10 mouse cellular contexts compared by ENCODE assay signal in genomic region chr12:111692899-111693298, GRCm38 (mm10). TPM values are rescaled to one million over a fixed set of nuclear protein-coding genes. Genes with fewer than 3 reads are reported as not detected.
DNase-seq lines count a peak whose midpoint lies in the region; ATAC-seq and TF ChIP-seq lines count a peak whose summit lies in the region.
"Had no signal": no experiment of that assay in that cellular context is flagged by ENCODE, and none has a peak within 500 bp of the region (broad histone marks: within the 10 kb centered on the region; RNA-seq: fewer than 3 reads in every experiment).

No protein-coding gene starts in this region.

- no peak for TF ChIP-seq EP300 in ES-Bruce4 (IDR thresholded peaks at IDR 0.05; ENCODE audit: insufficient read depth, low read depth, low read length)
- no peak for TF ChIP-seq EP300 in lung, postnatal 0 days (IDR thresholded peaks at IDR 0.05)

- H3K9me3 ChIP-seq in ES-Bruce4 (replicated peaks; ENCODE audit: control insufficient read depth, insufficient read depth, low read length, poor library complexity, severe bottlenecking) = no peaks in the 10 kb centered on the region
- H3K9me3 ChIP-seq in forebrain, postnatal 0 days (ENCODE audit: low read length) = no peaks in the 10 kb centered on the region
- no peaks in the 10 kb centered on the region for H3K9me3 ChIP-seq in midbrain, embryonic 12.5 days
- no peaks in the 10 kb centered on the region for H3K9me3 ChIP-seq in liver, embryonic 11.5 days (ENCODE audit: control insufficient read depth, low read length)
- no peaks in the 10 kb centered on the region for H3K9me3 ChIP-seq in lung, postnatal 0 days (ENCODE audit: low read length)
- H3K9me3 ChIP-seq: limb, embryonic 12.5 days had no signal

- H3K27me3 ChIP-seq in ES-Bruce4 (ENCODE audit: control insufficient read depth, insufficient read depth, low read length, poor library complexity, severe bottlenecking) = no peaks in the 10 kb centered on the region
- no peaks in the 10 kb centered on the region for H3K27me3 ChIP-seq in forebrain, postnatal 0 days (ENCODE audit: insufficient read depth, low read length)
- no peaks in the 10 kb centered on the region for H3K27me3 ChIP-seq in midbrain, embryonic 12.5 days
- H3K27me3 ChIP-seq in liver, embryonic 11.5 days (replicated peaks; ENCODE audit: control insufficient read depth, insufficient read depth, low read length) = no peaks in the 10 kb centered on the region
- H3K27me3 ChIP-seq in lung, postnatal 0 days (replicated peaks; ENCODE audit: insufficient read depth, low read length) = no peaks in the 10 kb centered on the region
- H3K27me3 ChIP-seq: limb, embryonic 12.5 days had no signal

- no peaks in the 10 kb centered on the region for H3K36me3 ChIP-seq in ES-Bruce4 (ENCODE audit: control insufficient read depth, insufficient read depth, low read length, poor library complexity, severe bottlenecking)
- no peaks in the 10 kb centered on the region for H3K36me3 ChIP-seq in forebrain, postnatal 0 days (ENCODE audit: insufficient read depth)
- H3K36me3 ChIP-seq in midbrain, embryonic 12.5 days = no peaks in the 10 kb centered on the region
- no peaks in the 10 kb centered on the region for H3K36me3 ChIP-seq in liver, embryonic 11.5 days (ENCODE audit: control insufficient read depth, insufficient read depth, low read length)
- H3K36me3 ChIP-seq in lung, postnatal 0 days (ENCODE audit: insufficient read depth, low read length) = no peaks in the 10 kb centered on the region
- H3K36me3 ChIP-seq: limb, embryonic 12.5 days had no signal

- peak; percentile 27 to 36 for DNase-seq in cerebellum, postnatal 10 days
- no peak for DNase-seq in cerebellum, adult 11 months
- DNase-seq in forebrain, postnatal 0 days = no peak
- no peak for DNase-seq in liver, embryonic 11.5 days (ENCODE audit: low spot score)
- DNase-seq in layer of hippocampus, postnatal 14 days (ENCODE audit: low spot score in 2 of 2) = no peak
- no peak for DNase-seq in lung, postnatal 0 days (ENCODE audit: low spot score)
- DNase-seq: spleen, adult 18-20 months had no signal

- no peak overlapping the region for H3K4me2 ChIP-seq in forebrain, postnatal 0 days (ENCODE audit: low read depth)
- peak overlapping the region; percentile 48 for H3K4me2 ChIP-seq in midbrain, embryonic 12.5 days (replicated peaks)
- no peak overlapping the region for H3K4me2 ChIP-seq in liver, embryonic 11.5 days
- H3K4me2 ChIP-seq in lung, postnatal 0 days (replicated peaks; ENCODE audit: low read depth, low read length) = no peak overlapping the region

- no peak overlapping the region for H3K27ac ChIP-seq in ES-Bruce4 (ENCODE audit: insufficient read depth, low read length)
- H3K27ac ChIP-seq in forebrain, postnatal 0 days (ENCODE audit: low read depth, low read length) = peak overlapping the region; percentile 85
- H3K27ac ChIP-seq in midbrain, embryonic 12.5 days (replicated peaks) = peak overlapping the region; percentile 99
- H3K27ac ChIP-seq in liver, embryonic 11.5 days (ENCODE audit: low read depth, low read length) = no peak overlapping the region
- no peak overlapping the region for H3K27ac ChIP-seq in lung, postnatal 0 days (ENCODE audit: low read length)

- no peak for ATAC-seq in forebrain, postnatal 0 days
- no peak for ATAC-seq in midbrain, embryonic 12.5 days (ENCODE audit: low FRiP score, low read depth)
- no peak for ATAC-seq in liver, embryonic 11.5 days (replicated peaks; ENCODE audit: low FRiP score)
- ATAC-seq in lung, postnatal 0 days = no peak

- WGBS in forebrain, postnatal 0 days = 61% methylated on average over 5 of the region's 5 CpGs
- 70% methylated on average over 5 of the region's 5 CpGs for WGBS in midbrain, embryonic 12.5 days
- WGBS in liver, embryonic 11.5 days = 76% methylated on average over 5 of the region's 5 CpGs
- WGBS in lung, postnatal 0 days = 89% methylated on average over 5 of the region's 5 CpGs

- no peak overlapping the region for H3K9ac ChIP-seq in ES-Bruce4 (ENCODE audit: low read depth, poor library complexity, severe bottlenecking)
- H3K9ac ChIP-seq in forebrain, postnatal 0 days = no peak overlapping the region
- peak overlapping the region; percentile 20; the same call in 1 of the 2 replicates for H3K9ac ChIP-seq in midbrain, embryonic 12.5 days (replicated peaks)
- no peak overlapping the region for H3K9ac ChIP-seq in liver, embryonic 11.5 days (ENCODE audit: low read depth, low read length)
- H3K9ac ChIP-seq in lung, postnatal 0 days (replicated peaks; ENCODE audit: low read depth) = no peak overlapping the region
- H3K9ac ChIP-seq: limb, embryonic 12.5 days had no signal

- 0 out of 2 replicates have a peak overlapping the region, but pooled peaks have one; percentile 4 for H3K4me3 ChIP-seq in ES-Bruce4 (ENCODE audit: low read depth, low read length)
- no peak overlapping the region for H3K4me3 ChIP-seq in forebrain, postnatal 0 days (ENCODE audit: low read depth, low read length)
- H3K4me3 ChIP-seq in midbrain, embryonic 12.5 days = no peak overlapping the region
- H3K4me3 ChIP-seq in liver, embryonic 11.5 days (ENCODE audit: low read depth, low read length) = no peak overlapping the region
- H3K4me3 ChIP-seq in lung, postnatal 0 days (ENCODE audit: low read depth, low read length) = no peak overlapping the region
- H3K4me3 ChIP-seq: limb, embryonic 12.5 days had no signal

- no peak for TF ChIP-seq POLR2A in ES-Bruce4 (IDR thresholded peaks at IDR 0.05; ENCODE audit: insufficient read depth, low read length)

- TF ChIP-seq CTCF in ES-Bruce4 (IDR thresholded peaks at IDR 0.05; ENCODE audit: low read depth, low read length) = no peak
- TF ChIP-seq CTCF in forebrain, postnatal 0 days (IDR thresholded peaks at IDR 0.05; ENCODE audit: low read depth) = no peak
- TF ChIP-seq CTCF in lung, postnatal 0 days (IDR thresholded peaks at IDR 0.05) = no peak

- peaks cover 11% of the 10 kb centered on the region for H3K4me1 ChIP-seq in ES-Bruce4 (ENCODE audit: control insufficient read depth, insufficient read depth, low read length)
- H3K4me1 ChIP-seq in forebrain, postnatal 0 days (ENCODE audit: insufficient read depth) = peaks cover 25% of the 10 kb centered on the region
- H3K4me1 ChIP-seq in midbrain, embryonic 12.5 days = peaks cover 71% of the 10 kb centered on the region
- peaks cover 30% of the 10 kb centered on the region for H3K4me1 ChIP-seq in liver, embryonic 11.5 days (replicated peaks; ENCODE audit: control insufficient read depth, insufficient read depth, low read length)
- H3K4me1 ChIP-seq in lung, postnatal 0 days (ENCODE audit: insufficient read depth, low read depth, low read length) = peaks cover 20% of the 10 kb centered on the region

RNA-seq across cellular contexts. Expression of gene Trmt61a, which starts 15.0 kb away (rescaled TPM):
- polyA plus RNA-seq in ES-Bruce4 (2011; ENCODE audit: insufficient read depth, insufficient read length, low read depth, missing spikeins) = 13.0 and 14.8 TPM in 2 replicates
- total RNA-seq in forebrain, postnatal 0 days (2014; rRNA removed) = 15.9 and 19.6 TPM in 2 replicates
- 8.8 and 10.9 TPM in 2 replicates for polyA plus RNA-seq in forebrain, postnatal 0 days (2015; fragmentation: Nextera tagmentation; extraction: Ambion mirVana)
- polyA plus RNA-seq in midbrain, embryonic 12.5 days (2016; fragmentation: Nextera tagmentation; extraction: Ambion mirVana) = 11.8 and 13.2 TPM in 2 replicates
- polyA plus RNA-seq in liver, embryonic 11.5 days (2014; fragmentation: Nextera tagmentation; extraction: Ambion mirVana) = 16.8 and 21.0 TPM in 2 replicates
- 10 to 100 TPM; 15.6 to 17.5 TPM for total RNA-seq in layer of hippocampus, postnatal 14 days (2021)
- 4.3 and 4.5 TPM in 2 replicates for polyA plus RNA-seq in lung, postnatal 0 days (2015; fragmentation: Nextera tagmentation; extraction: Ambion mirVana)

RNA-seq across cellular contexts. Expression of gene Bag5, which starts 20.2 kb away (rescaled TPM):
- polyA plus RNA-seq in ES-Bruce4 (2011; ENCODE audit: insufficient read depth, insufficient read length, low read depth, missing spikeins) = 13.4 and 14.6 TPM in 2 replicates
- 50.6 and 54.2 TPM in 2 replicates for total RNA-seq in forebrain, postnatal 0 days (2014; rRNA removed)
- polyA plus RNA-seq in forebrain, postnatal 0 days (2015; fragmentation: Nextera tagmentation; extraction: Ambion mirVana) = 60.7 and 71.2 TPM in 2 replicates
- 62.0 and 64.0 TPM in 2 replicates for polyA plus RNA-seq in midbrain, embryonic 12.5 days (2016; fragmentation: Nextera tagmentation; extraction: Ambion mirVana)
- polyA plus RNA-seq in liver, embryonic 11.5 days (2014; fragmentation: Nextera tagmentation; extraction: Ambion mirVana) = 41.0 and 44.7 TPM in 2 replicates
- 10 to 100 TPM; 42.0 to 44.4 TPM for total RNA-seq in layer of hippocampus, postnatal 14 days (2021)
- polyA plus RNA-seq in lung, postnatal 0 days (2015; fragmentation: Nextera tagmentation; extraction: Ambion mirVana) = 48.9 and 52.5 TPM in 2 replicates

RNA-seq across cellular contexts. Expression of gene Apopt1, which starts 20.2 kb away (rescaled TPM):
- 49.1 and 49.4 TPM in 2 replicates for polyA plus RNA-seq in ES-Bruce4 (2011; ENCODE audit: insufficient read depth, insufficient read length, low read depth, missing spikeins)
- 27.8 and 30.1 TPM in 2 replicates for total RNA-seq in forebrain, postnatal 0 days (2014; rRNA removed)
- polyA plus RNA-seq in forebrain, postnatal 0 days (2015; fragmentation: Nextera tagmentation; extraction: Ambion mirVana) = 52.7 and 59.8 TPM in 2 replicates
- polyA plus RNA-seq in midbrain, embryonic 12.5 days (2016; fragmentation: Nextera tagmentation; extraction: Ambion mirVana) = 52.3 and 57.8 TPM in 2 replicates
- 60.3 and 67.7 TPM in 2 replicates for polyA plus RNA-seq in liver, embryonic 11.5 days (2014; fragmentation: Nextera tagmentation; extraction: Ambion mirVana)
- 10 to 100 TPM; 38.5 to 40.0 TPM for total RNA-seq in layer of hippocampus, postnatal 14 days (2021)
- 42.3 and 43.1 TPM in 2 replicates for polyA plus RNA-seq in lung, postnatal 0 days (2015; fragmentation: Nextera tagmentation; extraction: Ambion mirVana)

RNA-seq across cellular contexts. Expression of gene Ckb, which starts 20.8 kb away (rescaled TPM):
- polyA plus RNA-seq in ES-Bruce4 (2011; ENCODE audit: insufficient read depth, insufficient read length, low read depth, missing spikeins) = 140 and 147 TPM in 2 replicates
- 1,430 and 1,456 TPM in 2 replicates for total RNA-seq in forebrain, postnatal 0 days (2014; rRNA removed)
- 1,561 and 1,650 TPM in 2 replicates for polyA plus RNA-seq in forebrain, postnatal 0 days (2015; fragmentation: Nextera tagmentation; extraction: Ambion mirVana)
- 2,376 and 2,635 TPM in 2 replicates for polyA plus RNA-seq in midbrain, embryonic 12.5 days (2016; fragmentation: Nextera tagmentation; extraction: Ambion mirVana)
- 91.3 and 94.1 TPM in 2 replicates for polyA plus RNA-seq in liver, embryonic 11.5 days (2014; fragmentation: Nextera tagmentation; extraction: Ambion mirVana)
- 1,000 to 10,000 TPM; 1,245 to 1,280 TPM for total RNA-seq in layer of hippocampus, postnatal 14 days (2021)
- 153 TPM in 2 replicates for polyA plus RNA-seq in lung, postnatal 0 days (2015; fragmentation: Nextera tagmentation; extraction: Ambion mirVana)

Comparison
In these comparisons a context has a peak if more than half of its experiments do, and no peak if none do; other contexts are left out.
1. DNase-seq: peak in cerebellum, postnatal 10 days (2 of 2); none in cerebellum, adult 11 months (single experiment), forebrain, postnatal 0 days (single experiment), liver, embryonic 11.5 days (single experiment), layer of hippocampus, postnatal 14 days (0 of 2) and lung, postnatal 0 days (single experiment).
2. H3K27ac ChIP-seq: peak in forebrain, postnatal 0 days (single experiment) and midbrain, embryonic 12.5 days (single experiment); none in ES-Bruce4 (single experiment), liver, embryonic 11.5 days (single experiment) and lung, postnatal 0 days (single experiment).